Mouse (Mus musculus): ENCODE measurements around the gene Armt1.

- no peak for TF ChIP-seq CTCF (IDR thresholded peaks at IDR 0.05; ENCODE audit: low read depth)
- no peak for TF ChIP-seq EP300 (IDR thresholded peaks at IDR 0.05; ENCODE audit: low read depth)
Measured at GRCm38 (mm10) chr10:4489865-4490264, 57.6 kb downstream of the Armt1 start.

All from liver, embryonic 14.5 days (tissue).